Mouse (Mus musculus): ENCODE measurements around the gene Tmco4.

Gene Tmco4

GRCm38 (mm10) chr4:138972827-138973718, at the start of gene Tmco4:
Gene Tmco4, plus strand, starts transcription at chr4:138972888.
- DNase-seq, result peak; percentile 69 to 80

GRCm38 (mm10) chr4:138925561-138925960, 47.1 kb upstream of the Tmco4 start:
- DNase-seq, result no peak

GRCm38 (mm10) chr4:138933862-138934261, 38.8 kb upstream of the Tmco4 start:
- no peak for DNase-seq

GRCm38 (mm10) chr4:138934456-138935145, 38.1 kb upstream of the Tmco4 start:
- no peak for DNase-seq

- peak; percentile 20 to 30 for DNase-seq
Observed at GRCm38 (mm10) chr4:138938495-138939269, 34.0 kb upstream of the Tmco4 start.

GRCm38 (mm10) chr4:138939481-138939880, 33.2 kb upstream of the Tmco4 start:
- DNase-seq, result no peak

DNA sequence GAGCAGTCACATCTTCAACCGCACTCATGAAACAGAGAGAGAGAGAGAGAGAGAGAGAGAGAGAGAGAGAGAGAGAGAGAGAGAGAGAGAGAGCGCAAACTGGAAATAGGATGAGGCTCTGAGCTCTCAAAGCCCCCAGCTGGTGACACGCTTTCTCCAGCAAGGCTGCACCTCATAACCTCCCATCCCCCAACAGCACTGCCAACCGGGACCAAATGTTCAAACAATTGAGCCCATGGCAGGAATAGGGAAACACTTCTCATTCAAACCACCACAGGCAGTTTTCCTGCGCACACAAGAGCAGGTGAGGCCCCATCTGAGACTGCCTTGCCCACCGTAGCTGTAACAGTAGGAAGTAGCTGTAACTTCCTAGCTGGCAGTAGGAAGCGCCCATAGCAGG, 31.3 kb upstream of the Tmco4 start:
- DNase-seq, result peak; percentile 16 to 33

DNA sequence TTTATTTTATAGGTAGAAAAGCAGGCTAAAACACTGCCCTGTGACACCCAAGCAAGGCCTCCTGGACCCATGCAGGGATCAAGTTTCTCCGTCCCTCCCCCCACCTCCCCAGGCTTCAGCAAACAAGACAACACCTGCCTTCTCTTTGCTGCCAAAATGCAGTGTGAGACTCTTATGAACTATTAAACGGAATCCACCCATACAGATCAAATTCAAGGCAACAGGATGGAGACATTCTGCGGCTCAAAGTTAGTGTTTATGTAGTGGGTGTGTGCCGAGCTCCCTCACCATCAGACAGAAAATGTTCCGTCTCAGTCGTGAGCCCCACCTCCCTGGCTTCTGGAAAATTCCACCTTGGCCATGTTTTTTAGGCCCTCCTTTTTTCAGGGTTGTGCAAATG, 30.7 kb upstream of the Tmco4 start:
- no peak for DNase-seq

- peak; percentile 76 to 83 for DNase-seq
Observed at GRCm38 (mm10) chr4:138943730-138944129, 29.0 kb upstream of the Tmco4 start.

DNA sequence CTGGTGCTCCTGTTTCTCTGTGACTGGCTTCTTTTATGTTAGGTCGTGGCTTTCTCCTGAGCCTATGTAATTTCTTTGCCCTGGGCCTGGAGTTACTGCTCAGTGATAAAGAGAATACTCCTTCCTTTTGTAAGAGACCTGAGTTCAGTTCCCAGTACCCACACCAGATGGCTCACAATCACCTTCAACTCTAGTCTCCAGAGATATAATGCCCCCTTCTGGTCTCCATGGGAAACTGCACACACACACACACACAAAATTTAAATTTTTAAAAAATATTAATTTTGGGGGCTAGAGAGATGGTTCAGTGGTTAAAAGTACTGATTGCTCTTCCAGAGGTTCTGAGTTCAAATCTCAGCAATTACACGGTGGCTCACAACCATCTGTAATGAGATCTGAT, 24.4 kb upstream of the Tmco4 start:
- no peak for DNase-seq

GRCm38 (mm10) chr4:138958612-138959011, 14.1 kb upstream of the Tmco4 start:
- DNase-seq, result no peak

- DNase-seq, result no peak
Observed at GRCm38 (mm10) chr4:138959120-138959519, 13.6 kb upstream of the Tmco4 start.

- no peak for DNase-seq
Observed at GRCm38 (mm10) chr4:138959926-138960325, 12.8 kb upstream of the Tmco4 start.

DNA sequence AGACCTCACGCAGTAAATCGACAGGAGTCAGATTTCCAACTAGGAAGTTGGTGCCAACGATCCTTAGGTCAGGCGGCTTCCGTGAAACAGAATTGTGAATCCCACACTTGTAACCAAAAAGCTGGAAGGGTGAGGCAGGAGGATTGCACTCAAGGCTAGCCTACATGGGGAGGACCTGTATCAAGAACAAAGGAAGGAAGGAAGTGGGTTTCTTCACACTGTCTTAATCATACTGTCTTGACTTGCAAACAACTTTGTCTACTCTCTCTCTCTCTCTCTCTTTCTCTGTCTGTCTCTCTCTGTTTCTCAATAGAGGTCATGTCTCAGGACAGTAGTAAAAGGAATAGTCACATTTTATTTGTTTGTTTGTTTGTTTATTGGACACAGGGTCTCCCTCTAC, 10.0 kb upstream of the Tmco4 start:
- DNase-seq, result no peak

DNA sequence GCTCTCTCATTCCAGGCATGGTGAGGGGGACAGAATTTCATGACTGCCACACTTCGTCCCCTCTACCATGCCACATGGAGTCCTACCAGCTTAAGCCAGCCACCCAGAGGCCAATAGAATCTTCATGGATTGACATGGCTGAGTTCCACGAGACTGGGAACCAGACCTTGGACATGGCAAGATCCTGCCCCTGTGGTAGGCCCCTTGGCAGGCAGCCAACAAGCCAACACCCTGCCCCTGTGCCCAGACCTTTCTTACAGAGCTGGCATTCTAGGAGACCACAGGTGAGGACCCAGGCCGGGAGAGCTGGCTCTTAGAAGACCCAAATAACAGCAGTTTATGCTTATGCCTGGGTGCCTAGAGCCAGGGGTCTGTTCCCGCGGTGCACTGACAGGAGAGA, 6.8 kb upstream of the Tmco4 start:
- DNase-seq, result no peak

GRCm38 (mm10) chr4:138966866-138967265, 5.8 kb upstream of the Tmco4 start, which contains the start of gene Rnf186:
Gene Rnf186, plus strand, starts transcription at chr4:138967112.
- DNase-seq, result no peak

DNA sequence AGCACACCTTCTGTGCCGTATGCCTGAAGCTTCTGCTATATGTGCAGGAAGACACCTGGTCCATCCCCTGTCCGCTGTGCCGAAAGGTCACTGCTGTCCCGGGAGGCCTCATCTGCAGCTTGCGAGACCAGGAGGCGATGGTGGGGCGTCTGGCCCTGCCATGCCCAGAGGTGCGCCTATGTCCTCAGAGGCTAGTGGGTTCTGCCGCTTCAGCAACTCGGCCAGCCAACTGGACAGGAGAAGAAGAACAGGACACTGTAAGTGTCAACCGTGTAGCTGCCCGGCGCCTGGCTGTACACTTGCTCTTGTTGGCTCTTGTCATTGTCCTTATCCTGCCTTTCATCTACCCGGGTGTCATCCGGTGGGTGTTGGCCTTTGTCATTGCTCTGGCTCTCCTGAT, 5.2 kb upstream of the Tmco4 start:
- DNase-seq, result no peak

- DNase-seq, result no peak
Observed at GRCm38 (mm10) chr4:138968772-138969556, 3.7 kb upstream of the Tmco4 start.

- no peak for DNase-seq
Observed at GRCm38 (mm10) chr4:138969736-138970135, 3.0 kb upstream of the Tmco4 start.

DNA sequence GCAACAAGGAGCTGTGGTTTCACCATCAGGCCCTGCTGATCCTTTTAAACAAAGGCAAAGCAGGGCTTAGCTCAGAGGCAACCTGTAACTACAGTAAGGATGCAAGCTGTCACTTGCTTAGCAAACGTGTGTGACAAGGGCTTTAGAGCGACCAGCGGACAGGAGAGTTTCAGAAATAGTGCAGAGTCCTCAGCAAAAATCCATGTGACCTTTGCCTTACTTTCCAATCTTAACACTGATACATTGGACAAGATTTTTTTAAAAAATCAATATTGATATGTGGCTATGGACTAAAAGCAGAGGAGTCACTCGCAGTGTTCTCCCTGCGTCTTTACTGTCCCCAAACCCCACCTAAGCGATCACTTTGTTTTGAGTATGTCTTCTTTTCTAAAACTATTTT, 1.3 kb upstream of the Tmco4 start:
- no peak for DNase-seq

DNA sequence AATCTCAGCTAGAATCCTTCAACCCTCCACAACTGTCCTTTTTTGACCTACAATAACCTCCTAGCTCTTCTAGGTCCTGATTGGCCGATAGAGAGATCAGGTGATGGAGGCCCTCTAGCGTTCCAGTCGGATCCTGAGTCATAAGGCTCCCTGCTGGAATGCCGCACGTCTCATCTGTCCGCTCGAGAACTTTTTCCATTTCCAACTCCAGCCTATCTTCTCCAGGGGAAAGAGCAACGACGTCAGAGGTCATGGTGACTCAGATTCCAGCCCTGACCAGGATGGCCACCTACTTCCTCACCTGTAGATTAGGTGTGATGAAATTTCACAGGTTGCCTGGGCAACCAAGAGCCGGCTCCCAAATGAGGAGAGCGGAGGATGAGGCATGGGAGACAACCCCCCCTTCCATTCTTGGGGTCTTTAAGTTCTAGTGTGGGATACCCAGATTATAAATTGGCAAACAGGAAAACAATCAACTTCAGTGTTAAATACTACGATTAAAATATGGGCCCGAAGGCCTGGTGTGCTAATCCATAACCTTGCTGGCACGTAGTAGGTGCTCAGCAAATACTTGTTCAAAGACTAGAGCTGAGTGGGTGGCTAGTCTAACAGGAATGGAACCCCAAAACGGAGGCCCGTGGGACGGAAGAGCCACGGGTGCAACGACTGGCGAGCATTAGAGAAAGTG, 405 bp upstream of the Tmco4 start:
- DNase-seq, result peak; percentile 21 to 35

DNA sequence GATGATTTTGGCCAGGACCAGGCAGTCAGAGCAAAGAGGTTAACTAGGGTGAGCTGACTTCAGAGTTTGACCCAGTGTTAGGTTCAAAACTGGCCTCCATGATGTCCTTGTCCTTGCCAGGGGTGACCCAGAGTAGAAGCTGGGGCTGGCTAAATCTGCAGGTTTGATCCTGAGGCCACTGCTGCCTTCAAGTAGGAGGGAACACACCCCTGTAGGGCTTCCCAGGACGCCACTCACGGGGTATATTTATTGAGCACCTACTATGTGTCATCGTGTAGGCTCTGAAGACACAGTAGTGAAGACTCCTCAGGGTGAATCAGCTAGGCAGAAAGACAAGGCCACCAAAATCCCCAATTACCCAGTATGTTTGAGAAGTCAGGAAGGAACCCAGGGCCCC, 1.0 kb downstream of the Tmco4 start:
- DNase-seq, result no peak
